Mouse (Mus musculus) kidney, postnatal 0 days (tissue): ENCODE data around the gene Tmem164. TPM values are rescaled to one million over a fixed set of nuclear protein-coding genes. Genes with fewer than 3 reads are reported as not detected.

Source experiments
- ATAC-seq: fragments of 200-750 bp; cut with Nextera tagmentation; replicated peaks from 2 replicates; pipeline ENCODE4 v1.8.0; 2017; ENCODE audit warnings: low read depth, moderate number of reproducible peaks, moderate TSS enrichment, moderate library complexity; ENCODE audit not compliant: low FRiP score
- DNase-seq: peaks from one replicate; pipeline ENCODE4 v3.0.0-alpha.2; 2016; ENCODE audit warnings: low spot score
- H3K27ac ChIP-seq: fragments of 300-500 bp; sonication (generic); 2 replicates; pipeline ENCODE4 v1.5.1; 2014; ENCODE audit warnings: mild to moderate bottlenecking
- H3K27me3 ChIP-seq: fragments of 300-500 bp; sonication (generic); 2 replicates; pipeline ENCODE4 v1.6.1; 2014; ENCODE audit warnings: low read length, mixed read lengths; ENCODE audit not compliant: insufficient read depth
- H3K36me3 ChIP-seq: fragments of 300-500 bp; sonication (generic); 2 replicates; pipeline ENCODE4 v1.6.1; 2014; ENCODE audit warnings: low read length, mixed read lengths; ENCODE audit not compliant: insufficient read depth
- H3K4me1 ChIP-seq: fragments of 300-500 bp; sonication (generic); replicated peaks from 2 replicates; pipeline ENCODE4 v1.6.1; 2014; ENCODE audit warnings: antibody characterized with exemption, low read length, mixed read lengths; ENCODE audit not compliant: insufficient read depth
- H3K4me2 ChIP-seq: fragments of 300-500 bp; sonication (generic); 2 replicates; pipeline ENCODE4 v1.6.1; 2014; ENCODE audit warnings: mild to moderate bottlenecking, low read length, moderate library complexity, mixed read lengths
- H3K4me3 ChIP-seq: fragments of 300-500 bp; sonication (generic); replicated peaks from 2 replicates; pipeline ENCODE4 v1.5.1; 2014; ENCODE audit warnings: low read depth, low read length
- H3K9ac ChIP-seq: fragments of 300-500 bp; sonication (generic); 2 replicates; pipeline ENCODE4 v1.6.1; 2014; ENCODE audit warnings: low read depth, low read length
- H3K9me3 ChIP-seq: fragments of 300-500 bp; sonication (generic); replicated peaks from 2 replicates; pipeline ENCODE4 v1.6.1; 2016; ENCODE audit warnings: low read length, inconsistent platforms, mixed read lengths
- CTCF ChIP-seq: IDR thresholded peaks from 2 replicates; pipeline ENCODE4 v1.5.1; 2016; ENCODE audit warnings: antibody characterized with exemption, low read depth, mild to moderate bottlenecking, moderate library complexity
- WGBS: fragments of 180-500 bp; shearing (Covaris S2); extraction: QIAGEN DNeasy Blood & Tissue Kit; methylation state at CpG from one replicate; pipeline ENCODE4 v1.1.7; 2014; 5-methylcytosine and 5-hydroxymethylcytosine counted together
- polyA plus RNA-seq: library from polyadenylated mRNA; unstranded; fragments of >200 nt; fragmentation: Nextera tagmentation; extraction: Ambion mirVana; gene quantifications from 2 replicates; pipeline ENCODE4 v1.2.1, GENCODE M21; 2015

Tmem164 gene
- polyA plus RNA-seq, 1 experiment from 2014 or later: 33.0 TPM

- H3K4me3 ChIP-seq: no peak overlapping the region
- DNase-seq (no peak), ATAC-seq (no peak; the same call in 1 of the 2 replicates)
- H3K36me3 ChIP-seq: no peaks in the 10 kb centered on the region
- no peak overlapping the region for H3K4me2 ChIP-seq
- whole genome bisulfite sequencing: 57% methylated on average over 9 of the region's 9 CpGs
- H3K27me3 ChIP-seq: no peaks in the 10 kb centered on the region
- H3K27ac ChIP-seq: no peak overlapping the region
- H3K4me1 ChIP-seq: no peaks in the 10 kb centered on the region
- no peak overlapping the region for H3K9ac ChIP-seq
- H3K9me3 ChIP-seq: no peaks in the 10 kb centered on the region
- no peak for TF ChIP-seq CTCF
Measured at GRCm38 (mm10) chrX:142669312-142670091, 11.7 kb upstream of the Tmem164 start.

GRCm38 (mm10) chrX:142670121-142670520 is 11.1 kb upstream of the Tmem164 start:
- Histone ChIP-seq H3K4me3 (no peak overlapping the region), H3K9me3 (no peaks in the 10 kb centered on the region), H3K9ac (no peak overlapping the region), H3K36me3 (no peaks in the 10 kb centered on the region), H3K4me1 (no peaks in the 10 kb centered on the region), H3K4me2 (no peak overlapping the region), H3K27ac (no peak overlapping the region), H3K27me3 (no peaks in the 10 kb centered on the region)
- TF ChIP-seq CTCF: no peak
- no peak for DNase-seq
- WGBS: 62% methylated on average over 3 of the region's 3 CpGs
- no peak for ATAC-seq

GRCm38 (mm10) chrX:142671141-142671540 is 10.1 kb upstream of the Tmem164 start:
- Histone ChIP-seq H3K4me3 (no peak overlapping the region), H3K27me3 (no peaks in the 10 kb centered on the region), H3K9me3 (no peaks in the 10 kb centered on the region), H3K9ac (no peak overlapping the region), H3K27ac (no peak overlapping the region), H3K4me1 (no peaks in the 10 kb centered on the region), H3K36me3 (no peaks in the 10 kb centered on the region), H3K4me2 (no peak overlapping the region)
- TF ChIP-seq CTCF: no peak
- WGBS: 80% methylated on average over 1 of the region's 1 CpGs
- ATAC-seq: no peak
- no peak for DNase-seq

GRCm38 (mm10) chrX:142672701-142673100 is 8.5 kb upstream of the Tmem164 start:
- H3K4me2 ChIP-seq: no peak overlapping the region
- no peak for TF ChIP-seq CTCF
- no peak overlapping the region for H3K4me3 ChIP-seq
- H3K9ac ChIP-seq: no peak overlapping the region
- no peaks in the 10 kb centered on the region for H3K4me1 ChIP-seq
- H3K27ac ChIP-seq: no peak overlapping the region
- no peak for DNase-seq
- H3K36me3 ChIP-seq: no peaks in the 10 kb centered on the region
- H3K27me3 ChIP-seq: no peaks in the 10 kb centered on the region
- WGBS: 86% methylated on average over 1 of the region's 1 CpGs
- H3K9me3 ChIP-seq: no peaks in the 10 kb centered on the region
- ATAC-seq: no peak

GRCm38 (mm10) chrX:142677193-142677592 is 4.0 kb upstream of the Tmem164 start:
- no peak overlapping the region for H3K9ac ChIP-seq
- H3K36me3 ChIP-seq: no peaks in the 10 kb centered on the region
- no peaks in the 10 kb centered on the region for H3K9me3 ChIP-seq
- TF ChIP-seq CTCF: no peak
- no peak overlapping the region for H3K27ac ChIP-seq
- H3K4me3 ChIP-seq: no peak overlapping the region
- no peak overlapping the region for H3K4me2 ChIP-seq
- no peaks in the 10 kb centered on the region for H3K4me1 ChIP-seq
- 56% methylated on average over 3 of the region's 3 CpGs for WGBS
- H3K27me3 ChIP-seq: no peaks in the 10 kb centered on the region
- DNase-seq (no peak), ATAC-seq (no peak)

GRCm38 (mm10) chrX:142678499-142679474 is 2.4 kb upstream of the Tmem164 start:
- ATAC-seq (no peak), DNase-seq (no peak)
- no peaks in the 10 kb centered on the region for H3K36me3 ChIP-seq
- H3K27me3 ChIP-seq: no peaks in the 10 kb centered on the region
- no peak overlapping the region for H3K27ac ChIP-seq
- no peaks in the 10 kb centered on the region for H3K4me1 ChIP-seq
- H3K4me3 ChIP-seq: no peak overlapping the region
- WGBS: 58% methylated on average over 13 of the region's 13 CpGs
- H3K9ac ChIP-seq: no peak overlapping the region
- H3K9me3 ChIP-seq: no peaks in the 10 kb centered on the region
- H3K4me2 ChIP-seq: no peak overlapping the region
- TF ChIP-seq CTCF: no peak
